Mouse (Mus musculus) adrenal gland, adult 18-20 months (tissue): Measurements from ENCODE around the gene Abhd14b. TPM values are rescaled to one million over a fixed set of nuclear protein-coding genes. Genes with fewer than 3 reads are reported as not detected.

Experiments
- DNase-seq, 2 experiments: peaks; one replicate each; pipeline ENCODE4 v3.0.0; 2021 to 2022; ENCODE audit warnings: low spot score in 2 of 2
- long read RNA-seq, 2 experiments: library from polyadenylated mRNA; stranded (forward); transcript quantifications; one replicate each; pipeline ENCODE4 v2.0.0; 2021
- total RNA-seq, 2 experiments: library from RNA; stranded (reverse); gene quantifications; 1 replicate in 1 of 2; 2 replicates in 1 of 2; pipeline ENCODE4 v1.2.3; 2021

Gene Abhd14b
- total RNA-seq: 10 to 100 TPM; 29.6 to 43.4 TPM
- long read RNA-seq, experiment 1, transcript Abhd14b-201 (4 exons, 1,745 nt): major isoform, 21 of 29 reads
- long read RNA-seq, experiment 1, partial matches to known transcripts: 3 of 29 reads
- long read RNA-seq, experiment 1, other reads (novel, unspliced or antisense): 5 of 29 reads
- long read RNA-seq, experiment 2, transcript Abhd14b-201 (4 exons, 1,745 nt): major isoform, 26 of 38 reads
- long read RNA-seq, experiment 2, partial matches to known transcripts: 4 of 38 reads
- long read RNA-seq, experiment 2, other reads (novel, unspliced or antisense): 7 of 38 reads

DNA sequence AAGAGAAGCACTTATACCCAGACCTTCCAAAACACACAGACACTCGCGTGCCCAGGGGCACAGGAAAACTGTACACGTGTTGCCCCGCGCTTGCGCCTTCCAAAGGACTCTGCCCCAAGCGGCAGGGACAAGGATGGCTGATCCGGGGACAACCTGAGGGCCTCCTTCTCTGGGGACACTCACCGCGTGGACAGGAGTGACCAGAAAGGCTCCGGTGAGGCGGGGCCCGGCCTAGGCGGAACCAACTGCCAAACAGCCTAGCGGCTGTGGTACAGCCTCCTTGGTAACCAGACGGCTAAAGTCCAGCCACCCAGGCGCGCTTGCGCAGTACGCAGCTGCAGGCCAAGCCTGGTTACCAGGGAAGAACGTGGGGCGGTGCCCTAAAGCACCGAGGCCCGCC lies at the start of gene Abhd14b, which contains the start of gene Abhd14a:
Abhd14b (plus strand) TSS at position 112 of the 400 bp plus-strand sequence.
Abhd14a (minus strand) TSS at position 331 of the 400 bp plus-strand sequence.
- DNase-seq: peak; percentile 92 to 93

DNA sequence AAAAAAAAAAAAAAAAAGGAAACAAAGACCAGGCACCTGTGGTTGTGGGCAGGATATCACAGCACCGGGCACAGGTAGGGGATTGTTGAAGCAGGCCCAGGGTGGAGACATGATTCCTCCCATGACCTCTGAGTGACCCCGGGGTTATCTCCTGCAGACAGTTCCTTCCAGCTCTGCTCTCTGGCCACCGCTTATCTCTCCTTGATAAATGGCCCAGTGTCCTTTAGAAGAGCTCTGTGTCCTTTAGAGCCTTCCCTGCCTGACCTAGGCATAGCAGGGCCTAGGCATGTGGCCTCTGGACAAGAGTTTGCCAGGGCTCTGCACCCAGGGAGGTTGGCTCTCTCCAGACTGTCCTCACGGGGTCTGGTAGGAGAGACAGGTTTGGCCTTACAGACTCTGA lies 49.5 kb upstream of the Abhd14b start:
- no peak for DNase-seq

- DNase-seq: no peak
Measured at GRCm38 (mm10) chr9:106398667-106399311, 48.5 kb upstream of the Abhd14b start.

GRCm38 (mm10) chr9:106399808-106400207 lies 47.5 kb upstream of the Abhd14b start:
- DNase-seq: no peak

- DNase-seq: no peak
Measured at GRCm38 (mm10) chr9:106402149-106402548, 45.1 kb upstream of the Abhd14b start.

- no peak for DNase-seq
Measured at GRCm38 (mm10) chr9:106402607-106403375, 44.5 kb upstream of the Abhd14b start.

- no peak for DNase-seq
Measured at GRCm38 (mm10) chr9:106405275-106405674, 42.0 kb upstream of the Abhd14b start.

- no peak for DNase-seq
Measured at GRCm38 (mm10) chr9:106406443-106407078, 40.7 kb upstream of the Abhd14b start.

DNA sequence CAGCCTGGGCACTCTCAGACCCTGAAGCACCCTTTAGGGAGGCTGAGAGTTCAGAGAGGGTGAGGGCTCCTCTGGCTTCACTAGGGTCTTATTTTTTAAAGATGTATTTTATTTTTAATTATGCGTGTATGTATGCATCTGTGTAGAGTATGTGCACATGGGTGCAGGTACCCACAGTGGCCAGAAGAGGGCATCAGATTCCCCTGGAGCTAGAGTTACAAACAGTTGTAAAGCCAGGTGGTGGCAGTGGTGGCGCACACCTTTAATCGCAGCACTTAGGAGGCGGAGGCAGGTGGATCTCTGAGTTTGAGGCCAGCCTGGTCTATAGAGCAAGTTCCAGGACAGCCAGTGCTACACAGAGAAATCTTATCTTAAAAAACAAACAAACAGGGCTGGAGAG lies 38.2 kb upstream of the Abhd14b start:
- DNase-seq: no peak

GRCm38 (mm10) chr9:106410086-106410650 lies 37.1 kb upstream of the Abhd14b start:
- DNase-seq: no peak

DNA sequence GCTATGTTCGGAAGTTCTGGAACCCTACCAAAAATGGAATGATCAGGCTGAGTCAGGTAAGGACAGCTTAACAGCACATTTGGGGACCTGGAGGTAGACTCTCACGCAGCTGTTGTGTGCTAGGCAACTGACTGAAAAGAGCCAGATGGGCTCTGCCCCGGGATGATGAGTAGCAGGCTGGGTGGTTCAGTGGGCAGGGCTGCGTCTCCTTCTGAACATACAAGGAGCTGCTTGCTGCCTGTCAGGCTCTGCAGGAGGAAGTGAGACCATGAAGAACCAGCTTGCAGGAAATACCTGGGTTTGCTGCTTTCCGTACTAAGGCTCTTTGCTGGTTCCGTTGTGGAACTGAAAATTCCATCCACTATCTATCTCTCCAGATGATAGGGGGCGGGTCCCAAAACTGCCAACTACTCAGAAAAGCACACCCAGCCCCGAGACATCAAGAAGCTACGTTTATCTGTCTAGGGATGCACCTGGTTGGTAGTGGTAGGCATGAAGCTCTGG lies 36.1 kb upstream of the Abhd14b start:
- DNase-seq: no peak

DNA sequence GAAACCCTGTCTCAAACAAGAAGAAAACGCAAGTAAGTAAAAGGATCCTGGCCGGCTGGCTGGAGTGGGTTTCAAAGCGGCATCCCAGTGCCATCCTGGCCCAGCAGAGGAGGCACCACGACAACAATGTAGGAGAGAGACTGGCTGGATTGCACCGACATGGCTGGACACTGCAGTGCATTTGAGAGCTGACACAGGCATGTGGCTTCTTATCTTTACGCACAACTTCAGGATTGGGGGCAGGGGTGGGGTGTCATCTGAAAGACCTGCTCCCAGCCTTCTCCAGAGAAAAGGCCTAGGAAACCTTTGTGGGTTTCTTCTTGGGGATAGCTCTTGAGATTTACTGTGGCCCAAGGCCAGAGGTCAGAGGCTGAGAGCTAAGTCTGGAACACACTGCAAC lies 35.5 kb upstream of the Abhd14b start:
- DNase-seq: no peak

DNA sequence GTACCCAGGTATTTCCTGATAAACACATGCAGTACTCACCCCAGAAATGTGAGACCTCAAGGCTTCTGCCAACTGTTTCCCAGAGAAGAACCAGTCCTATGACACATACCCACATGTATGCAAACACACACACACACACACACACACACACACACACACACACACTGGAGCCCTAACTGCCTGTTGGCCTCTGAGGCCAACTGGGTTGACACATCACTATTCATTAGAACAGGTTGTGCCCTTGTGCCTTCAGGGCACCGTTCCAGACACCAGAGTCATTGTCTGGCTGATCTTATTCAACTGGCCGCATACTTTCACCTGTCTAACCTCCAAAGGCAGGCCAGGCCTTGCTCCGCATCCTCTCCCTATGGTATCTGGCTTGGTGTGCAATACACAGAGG lies 35.0 kb upstream of the Abhd14b start:
- DNase-seq: no peak

DNA sequence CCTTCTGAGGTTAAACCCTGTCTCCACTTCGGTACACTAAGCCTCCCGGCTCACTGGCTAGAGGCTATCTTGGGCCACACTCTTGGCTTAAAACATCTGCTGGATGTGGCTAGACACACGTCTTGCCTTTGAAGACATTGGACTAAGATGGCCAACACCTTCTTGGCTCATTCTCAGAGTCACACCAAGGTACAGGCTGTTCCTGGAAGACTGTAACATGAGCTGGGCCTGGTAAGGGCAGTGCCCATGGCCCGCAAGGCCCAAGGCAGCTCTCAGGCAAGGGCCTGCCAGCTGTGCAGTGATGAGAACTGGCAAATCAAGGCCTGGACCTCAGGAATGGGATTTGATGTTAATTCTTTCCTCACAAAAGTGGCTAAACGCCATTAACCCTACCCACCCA lies 33.7 kb upstream of the Abhd14b start:
- no peak for DNase-seq

GRCm38 (mm10) chr9:106416826-106417225 lies 30.4 kb upstream of the Abhd14b start:
- no peak for DNase-seq

DNA sequence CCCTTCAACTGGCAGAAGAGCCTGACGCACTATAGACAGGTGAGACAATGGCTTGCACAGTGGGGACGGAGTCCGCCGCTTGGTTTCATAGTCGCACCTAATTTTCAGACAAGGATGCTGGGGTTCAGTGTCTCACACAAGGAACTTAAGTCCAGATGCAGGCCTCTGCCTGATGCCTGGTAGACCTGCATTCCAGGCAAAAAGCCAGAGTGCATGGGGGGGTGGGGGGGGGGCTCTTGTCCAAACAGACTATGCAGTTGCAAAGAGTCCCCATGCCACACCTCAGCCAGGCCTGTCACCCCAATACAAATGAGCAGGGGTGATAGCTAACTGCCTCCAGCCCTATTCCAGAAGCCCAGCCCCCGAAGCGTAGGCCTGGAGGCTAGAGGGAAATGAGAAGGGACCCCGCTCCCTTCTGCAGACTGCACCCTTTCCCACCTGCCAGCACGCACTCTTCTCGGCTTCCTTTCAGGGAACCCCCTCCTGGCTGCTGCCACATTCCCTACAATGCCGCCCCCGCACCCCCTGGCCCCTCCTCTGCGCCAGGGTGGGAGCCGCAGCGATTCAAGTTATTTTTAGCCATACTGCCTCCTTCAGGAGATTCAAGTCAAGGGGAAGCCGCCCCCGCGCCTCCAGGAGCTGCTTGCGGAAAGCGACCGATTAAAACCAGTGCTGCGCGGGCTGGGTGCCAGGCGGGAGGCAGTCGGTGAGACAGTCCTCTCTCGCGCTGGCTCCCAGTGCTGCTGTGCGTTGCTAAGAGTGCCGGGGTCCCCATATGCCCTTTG lies 29.2 kb upstream of the Abhd14b start:
- DNase-seq: peak; percentile 60 to 72

- no peak for DNase-seq
Measured at GRCm38 (mm10) chr9:106420608-106421007, 26.7 kb upstream of the Abhd14b start.

GRCm38 (mm10) chr9:106421033-106421864 lies 26.0 kb upstream of the Abhd14b start:
- DNase-seq: no peak

GRCm38 (mm10) chr9:106421865-106422160 lies 25.4 kb upstream of the Abhd14b start:
- DNase-seq: peak; percentile 76 to 85
